Mouse (Mus musculus) stomach, embryonic 15.5 days (tissue): ENCODE data around the gene Mafb. TPM values are rescaled to one million over a fixed set of nuclear protein-coding genes. Genes with fewer than 3 reads are reported as not detected.

Experiments
- ATAC-seq: fragments of 200-750 bp; cut with Nextera tagmentation; 2 replicates; pipeline ENCODE4 v1.8.0; 2017; ENCODE audit warnings: low read depth, moderate number of reproducible peaks, moderate TSS enrichment; ENCODE audit not compliant: insufficient read depth, low FRiP score
- H3K27ac ChIP-seq: fragments of 300-500 bp; sonication (generic); 2 replicates; pipeline ENCODE4 v1.5.1; 2015; ENCODE audit warnings: mild to moderate bottlenecking, inconsistent platforms
- H3K27me3 ChIP-seq: fragments of 300-500 bp; sonication (generic); replicated peaks from 2 replicates; pipeline ENCODE4 v1.6.1; 2015; ENCODE audit warnings: inconsistent platforms
- H3K36me3 ChIP-seq: fragments of 300-500 bp; sonication (generic); 2 replicates; pipeline ENCODE4 v1.6.1; 2015; ENCODE audit warnings: inconsistent platforms
- H3K4me1 ChIP-seq: fragments of 300-500 bp; sonication (generic); 2 replicates; pipeline ENCODE4 v1.6.1; 2015; ENCODE audit warnings: inconsistent platforms
- H3K4me2 ChIP-seq: fragments of 300-500 bp; sonication (generic); 2 replicates; pipeline ENCODE4 v1.6.1; 2015; ENCODE audit warnings: mild to moderate bottlenecking, inconsistent platforms
- H3K4me3 ChIP-seq: fragments of 300-500 bp; sonication (generic); replicated peaks from 2 replicates; pipeline ENCODE4 v1.5.1; 2015; ENCODE audit warnings: inconsistent platforms
- H3K9ac ChIP-seq: fragments of 300-500 bp; sonication (generic); 2 replicates; pipeline ENCODE4 v1.6.1; 2015; ENCODE audit warnings: inconsistent platforms
- H3K9me3 ChIP-seq: fragments of 300-500 bp; sonication (generic); 2 replicates; pipeline ENCODE4 v1.6.1; 2016; ENCODE audit warnings: inconsistent platforms
- WGBS: fragments of 180-500 bp; shearing (Covaris S2); methylation state at CpG from one replicate; pipeline ENCODE4 v1.1.7; 2015; 5-methylcytosine and 5-hydroxymethylcytosine counted together
- polyA plus RNA-seq: library from polyadenylated mRNA; unstranded; fragments of >200 nt; fragmentation: Nextera tagmentation; extraction: Ambion mirVana; gene quantifications from 2 replicates; pipeline ENCODE4 v1.2.1, GENCODE M21; 2015

Mafb gene
- polyA plus RNA-seq, result 9.2 and 11.2 TPM in 2 replicates

GRCm38 (mm10) chr2:160366980-160367338 lies at the start of gene Mafb:
Gene Mafb (minus strand): TSS chr2:160367065.
- peak; percentile 87 for ATAC-seq
- Histone ChIP-seq H3K4me3 (peak within 1 kb of the TSS; percentile 51), H3K9me3 (no peaks in the 10 kb centered on the region), H3K27me3 (peaks cover 63% of the 10 kb centered on the region), H3K27ac (peak within 1 kb of the TSS; percentile 85), H3K9ac (peak within 1 kb of the TSS; percentile 45), H3K4me2 (peak within 1 kb of the TSS; percentile 98), H3K4me1 (peaks cover 33% of the 10 kb centered on the region), H3K36me3 (no peaks in the 10 kb centered on the region)
- WGBS, result under 1% methylated on average over 37 of the region's 37 CpGs

GRCm38 (mm10) chr2:160415161-160415560 lies 48.3 kb upstream of the Mafb start:
- H3K9me3 ChIP-seq, result no peaks in the 10 kb centered on the region
- H3K9ac ChIP-seq, result no peak overlapping the region
- H3K4me1 ChIP-seq, result no peaks in the 10 kb centered on the region
- no peak overlapping the region for H3K27ac ChIP-seq
- WGBS, result 83% methylated on average over 8 of the region's 8 CpGs
- H3K4me3 ChIP-seq, result no peak overlapping the region
- no peak for ATAC-seq
- H3K4me2 ChIP-seq, result no peak overlapping the region
- H3K36me3 ChIP-seq, result no peaks in the 10 kb centered on the region
- H3K27me3 ChIP-seq, result no peaks in the 10 kb centered on the region

DNA sequence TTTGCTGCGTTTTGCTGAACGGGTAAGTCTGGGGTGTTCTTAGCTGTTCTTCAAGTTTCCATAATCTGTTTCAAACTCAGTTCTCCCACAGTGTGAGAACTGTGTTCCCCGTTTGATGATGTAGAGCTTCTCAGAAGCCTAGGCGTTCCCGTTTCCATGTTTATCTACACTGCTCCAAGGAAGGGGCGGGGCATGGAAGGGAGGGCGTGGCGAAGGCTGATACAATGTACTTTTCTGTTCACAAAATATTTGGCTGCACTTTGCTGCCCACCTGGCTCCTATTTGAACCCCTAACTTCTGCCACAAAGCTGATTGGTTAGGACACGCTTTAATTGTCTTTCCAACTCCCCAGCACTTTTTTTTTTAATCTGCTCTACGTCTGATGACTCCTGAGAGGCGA lies 47.9 kb upstream of the Mafb start:
- Histone ChIP-seq H3K9me3 (no peaks in the 10 kb centered on the region), H3K4me2 (no peak overlapping the region), H3K9ac (no peak overlapping the region), H3K27ac (no peak overlapping the region), H3K4me1 (no peaks in the 10 kb centered on the region), H3K4me3 (no peak overlapping the region), H3K27me3 (no peaks in the 10 kb centered on the region), H3K36me3 (no peaks in the 10 kb centered on the region)
- 85% methylated on average over 11 of the region's 11 CpGs for WGBS
- no peak for ATAC-seq

- Histone ChIP-seq H3K4me3 (no peak overlapping the region), H3K9me3 (no peaks in the 10 kb centered on the region), H3K27me3 (no peaks in the 10 kb centered on the region), H3K9ac (no peak overlapping the region), H3K4me1 (no peaks in the 10 kb centered on the region), H3K27ac (no peak overlapping the region), H3K36me3 (no peaks in the 10 kb centered on the region), H3K4me2 (no peak overlapping the region)
- ATAC-seq, result no peak
- 93% methylated on average over 5 of the region's 5 CpGs for whole genome bisulfite sequencing
These were observed 47.1 kb upstream of the Mafb start for GRCm38 (mm10) chr2:160413982-160414381.

- Histone ChIP-seq H3K36me3 (no peaks in the 10 kb centered on the region), H3K9ac (no peak overlapping the region), H3K9me3 (no peaks in the 10 kb centered on the region), H3K4me2 (no peak overlapping the region), H3K27me3 (no peaks in the 10 kb centered on the region), H3K4me1 (no peaks in the 10 kb centered on the region), H3K4me3 (no peak overlapping the region), H3K27ac (no peak overlapping the region)
- WGBS, result 51% methylated on average over 12 of the region's 12 CpGs
- ATAC-seq, result no peak
These were observed 46.2 kb upstream of the Mafb start for GRCm38 (mm10) chr2:160413055-160413454.

DNA sequence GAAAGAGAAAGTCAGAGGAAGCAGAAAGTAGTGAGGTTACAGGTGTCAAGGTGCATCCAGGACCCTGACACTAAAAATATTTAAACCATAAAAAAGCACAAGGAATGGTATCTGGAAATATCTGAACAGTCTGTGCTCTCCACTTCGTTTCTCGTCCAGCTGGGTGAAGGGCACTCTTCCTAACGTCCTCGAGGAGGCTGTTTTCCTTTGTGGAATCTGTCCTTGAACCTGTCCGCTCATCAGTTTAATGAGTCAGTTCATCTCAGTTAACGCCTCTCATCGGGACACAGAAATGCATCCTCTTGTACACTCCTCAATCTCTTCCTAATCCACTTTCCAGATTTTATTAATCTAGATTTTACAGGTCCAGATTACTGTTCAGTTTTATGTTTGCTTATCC lies 44.6 kb upstream of the Mafb start:
- H3K27me3 ChIP-seq, result no peaks in the 10 kb centered on the region
- H3K9me3 ChIP-seq, result no peaks in the 10 kb centered on the region
- H3K27ac ChIP-seq, result no peak overlapping the region
- ATAC-seq, result no peak
- H3K4me3 ChIP-seq, result no peak overlapping the region
- no peak overlapping the region for H3K4me2 ChIP-seq
- H3K36me3 ChIP-seq, result no peaks in the 10 kb centered on the region
- no peak overlapping the region for H3K9ac ChIP-seq
- 69% methylated on average over 7 of the region's 7 CpGs for WGBS
- H3K4me1 ChIP-seq, result no peaks in the 10 kb centered on the region

GRCm38 (mm10) chr2:160407720-160408119 lies 40.9 kb upstream of the Mafb start:
- WGBS, result 82% methylated on average over 3 of the region's 3 CpGs
- H3K4me1 ChIP-seq, result no peaks in the 10 kb centered on the region
- no peak for ATAC-seq
- H3K4me2 ChIP-seq, result no peak overlapping the region
- H3K36me3 ChIP-seq, result no peaks in the 10 kb centered on the region
- no peaks in the 10 kb centered on the region for H3K9me3 ChIP-seq
- no peaks in the 10 kb centered on the region for H3K27me3 ChIP-seq
- no peak overlapping the region for H3K9ac ChIP-seq
- H3K27ac ChIP-seq, result no peak overlapping the region
- no peak overlapping the region for H3K4me3 ChIP-seq

- no peaks in the 10 kb centered on the region for H3K36me3 ChIP-seq
- no peaks in the 10 kb centered on the region for H3K4me1 ChIP-seq
- no peak overlapping the region for H3K4me2 ChIP-seq
- H3K27me3 ChIP-seq, result no peaks in the 10 kb centered on the region
- no peak overlapping the region for H3K27ac ChIP-seq
- ATAC-seq, result no peak
- H3K9ac ChIP-seq, result no peak overlapping the region
- no peaks in the 10 kb centered on the region for H3K9me3 ChIP-seq
- no peak overlapping the region for H3K4me3 ChIP-seq
- 81% methylated on average over 12 of the region's 12 CpGs for WGBS
These were observed 30.9 kb upstream of the Mafb start for GRCm38 (mm10) chr2:160397747-160398146.

DNA sequence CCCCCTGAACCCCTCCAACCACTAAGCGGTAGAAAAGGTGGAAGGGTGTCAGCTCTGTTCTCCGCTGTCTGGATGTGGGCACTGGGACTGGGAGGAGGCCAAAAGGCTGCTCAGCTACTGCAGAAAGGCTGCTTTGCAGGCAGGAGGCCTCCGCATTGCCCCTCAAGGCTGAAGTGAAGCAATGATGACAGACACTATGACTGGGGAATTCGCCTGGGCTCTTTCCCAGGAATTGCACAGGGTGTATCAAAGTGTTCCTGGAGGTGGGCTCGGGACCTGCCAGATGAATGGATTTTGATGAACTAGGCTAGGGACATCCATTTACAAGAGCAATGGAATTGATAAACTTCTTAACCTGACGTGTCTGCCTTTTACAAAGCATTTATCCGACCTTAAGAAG lies 27.9 kb upstream of the Mafb start:
- Histone ChIP-seq H3K36me3 (no peaks in the 10 kb centered on the region), H3K4me3 (no peak overlapping the region), H3K4me1 (no peaks in the 10 kb centered on the region), H3K9me3 (no peaks in the 10 kb centered on the region), H3K9ac (no peak overlapping the region), H3K27me3 (peaks cover 4% of the 10 kb centered on the region; the same call in 1 of the 2 replicates), H3K4me2 (no peak overlapping the region), H3K27ac (no peak overlapping the region)
- ATAC-seq, result no peak
- 69% methylated on average over 7 of the region's 7 CpGs for WGBS

GRCm38 (mm10) chr2:160392648-160393047 lies 25.8 kb upstream of the Mafb start:
- H3K27ac ChIP-seq, result no peak overlapping the region
- no peak overlapping the region for H3K4me3 ChIP-seq
- no peak for ATAC-seq

GRCm38 (mm10) chr2:160388596-160388995 lies 21.7 kb upstream of the Mafb start:
- peaks cover 4% of the 10 kb centered on the region; the same call in 1 of the 2 replicates for H3K27me3 ChIP-seq
- H3K4me2 ChIP-seq, result no peak overlapping the region
- H3K9me3 ChIP-seq, result no peaks in the 10 kb centered on the region
- 51% methylated on average over 5 of the region's 5 CpGs for WGBS
- no peaks in the 10 kb centered on the region for H3K4me1 ChIP-seq
- no peak for ATAC-seq
- no peak overlapping the region for H3K9ac ChIP-seq
- H3K4me3 ChIP-seq, result no peak overlapping the region
- H3K27ac ChIP-seq, result no peak overlapping the region
- H3K36me3 ChIP-seq, result no peaks in the 10 kb centered on the region

More at GRCm38 (mm10) chr2:160392648-160393047, 25.8 kb upstream of the Mafb start:
- 67% methylated on average over 3 of the region's 3 CpGs for WGBS
- Histone ChIP-seq H3K9me3 (no peaks in the 10 kb centered on the region), H3K36me3 (no peaks in the 10 kb centered on the region), H3K9ac (no peak overlapping the region), H3K4me2 (no peak overlapping the region), H3K4me1 (no peaks in the 10 kb centered on the region), H3K27me3 (peaks cover 4% of the 10 kb centered on the region; the same call in 1 of the 2 replicates)

- H3K9ac ChIP-seq, result no peak overlapping the region
- no peak overlapping the region for H3K4me2 ChIP-seq
- WGBS, result 53% methylated on average over 3 of the region's 3 CpGs
- no peak overlapping the region for H3K27ac ChIP-seq
- no peak overlapping the region for H3K4me3 ChIP-seq
- H3K9me3 ChIP-seq, result no peaks in the 10 kb centered on the region
- ATAC-seq, result no peak
- no peaks in the 10 kb centered on the region for H3K27me3 ChIP-seq
- H3K36me3 ChIP-seq, result no peaks in the 10 kb centered on the region
- no peaks in the 10 kb centered on the region for H3K4me1 ChIP-seq
These were observed 16.6 kb upstream of the Mafb start for GRCm38 (mm10) chr2:160383418-160383817.

DNA sequence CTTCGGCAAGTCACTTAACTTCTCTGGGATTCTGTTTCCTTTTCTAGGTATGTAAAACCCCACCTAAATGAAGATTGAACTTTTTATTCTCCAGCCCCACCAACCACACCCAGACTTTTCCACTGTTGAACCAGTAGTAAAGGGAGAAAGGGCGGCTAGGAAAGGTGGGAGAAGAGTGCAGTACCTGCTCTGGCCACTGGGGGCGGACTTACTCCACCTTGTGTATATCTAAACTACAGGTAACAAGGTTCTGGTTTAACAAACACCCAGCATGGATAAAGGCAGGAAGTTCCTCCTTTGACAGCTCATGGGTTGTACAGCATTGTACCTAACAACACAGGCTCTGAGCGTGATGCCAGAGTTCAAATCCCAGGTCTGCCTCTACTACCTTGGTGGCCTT lies 11.4 kb upstream of the Mafb start:
- peaks cover 27% of the 10 kb centered on the region for H3K27me3 ChIP-seq
- H3K4me1 ChIP-seq, result no peaks in the 10 kb centered on the region
- no peak overlapping the region for H3K9ac ChIP-seq
- WGBS, result 48% methylated on average over 4 of the region's 4 CpGs
- H3K9me3 ChIP-seq, result no peaks in the 10 kb centered on the region
- no peak for ATAC-seq
- no peak overlapping the region for H3K4me2 ChIP-seq
- H3K36me3 ChIP-seq, result no peaks in the 10 kb centered on the region
- H3K4me3 ChIP-seq, result no peak overlapping the region
- H3K27ac ChIP-seq, result no peak overlapping the region
